Mouse (Mus musculus): ENCODE measurements around the gene P2ry2.

DNA sequence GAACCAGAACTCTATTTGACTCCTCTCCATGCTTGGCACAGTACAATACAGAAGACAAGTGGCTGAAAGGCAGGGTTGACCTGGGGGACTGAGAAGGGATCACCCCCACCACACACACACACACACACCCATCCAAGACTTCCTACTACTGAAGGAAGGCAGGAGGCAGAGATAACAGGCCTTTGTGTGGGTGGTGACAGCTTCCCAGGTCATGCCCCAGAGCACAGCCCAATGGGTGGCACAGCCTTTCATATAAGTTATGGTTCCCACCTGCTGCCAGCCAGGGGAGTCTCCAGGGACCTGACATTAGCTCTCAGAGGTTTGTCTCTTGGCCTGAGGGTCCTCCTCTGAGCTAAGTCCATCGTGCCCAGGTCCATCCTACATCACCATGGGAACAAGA, 15.5 kb downstream of the P2ry2 start:
- TF ChIP-seq CTCF (IDR thresholded peaks at IDR 0.05; ENCODE audit: extremely low read depth, insufficient read length, insufficient replicate concordance, low read depth, low read length), result no peak
- TF ChIP-seq POLR2A (IDR thresholded peaks at IDR 0.05; ENCODE audit: low read depth, low read length), result no peak
